Mouse (Mus musculus) megakaryocyte progenitor cell, adult 5-6 weeks (primary cell): ENCODE data around the gene Abcc4. TPM values are rescaled to one million over a fixed set of nuclear protein-coding genes. Genes with fewer than 3 reads are reported as not detected.
"Not testable (repeated sequence)": the region's sequence is repeated elsewhere in the genome, so short reads cannot be mapped to it uniquely, and the experiment has no call there.

ENCODE experiments used
- ATAC-seq: replicated peaks from 2 replicates; pipeline ENCODE4 v1.8.0; 2016; ENCODE audit warnings: mild to moderate bottlenecking, moderate TSS enrichment, inconsistent platforms; ENCODE audit not compliant: poor library complexity
- total RNA-seq, 2 experiments: library from RNA; stranded (forward) in 1 of 2; stranded (reverse) in 1 of 2; fragments of 157-497, 149-512 nt in 1 of 2; fragments of 200-1000 nt in 1 of 2; gene quantifications; 2 replicates each; pipeline versions ENCODE4 v1.2.3 to v1.2.4; 2015 to 2017

Abcc4 gene
- total RNA-seq, 2 experiments from 2014 or later, result 37.0 to 38.3 TPM

DNA sequence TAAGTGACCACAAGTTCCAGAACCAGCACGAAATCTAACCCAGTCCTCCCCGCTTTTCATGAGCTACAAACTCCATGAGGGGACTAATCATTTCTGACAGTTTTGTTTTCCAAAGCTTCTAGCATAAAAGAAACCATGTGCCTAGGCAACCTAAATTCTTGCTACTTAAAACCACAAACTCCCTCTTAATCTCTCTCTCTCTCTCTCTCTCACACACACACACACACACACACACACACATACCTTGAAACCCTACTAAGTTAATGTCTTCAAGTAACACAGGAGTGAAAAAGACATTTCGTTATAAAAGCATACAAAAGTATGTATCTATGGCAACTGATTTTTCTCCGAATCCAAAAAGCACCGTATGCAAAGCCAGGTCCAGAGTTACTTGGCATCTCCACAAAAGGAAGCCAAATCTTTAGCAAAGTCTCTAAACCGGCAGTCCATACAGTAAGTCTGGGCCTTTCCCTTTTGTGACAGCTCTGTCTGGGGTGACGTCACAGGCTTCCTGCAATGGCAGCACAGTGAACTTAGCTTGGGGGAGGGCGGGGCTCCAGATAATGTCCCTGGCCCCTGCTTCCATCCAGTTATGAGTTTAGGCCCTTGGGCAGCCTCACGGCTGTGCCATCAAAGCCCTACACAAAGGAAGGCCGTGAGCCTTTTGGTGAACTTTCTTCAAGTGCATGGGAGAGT, 23.5 kb downstream of the Abcc4 start:
- ATAC-seq, result peak; percentile 51

DNA sequence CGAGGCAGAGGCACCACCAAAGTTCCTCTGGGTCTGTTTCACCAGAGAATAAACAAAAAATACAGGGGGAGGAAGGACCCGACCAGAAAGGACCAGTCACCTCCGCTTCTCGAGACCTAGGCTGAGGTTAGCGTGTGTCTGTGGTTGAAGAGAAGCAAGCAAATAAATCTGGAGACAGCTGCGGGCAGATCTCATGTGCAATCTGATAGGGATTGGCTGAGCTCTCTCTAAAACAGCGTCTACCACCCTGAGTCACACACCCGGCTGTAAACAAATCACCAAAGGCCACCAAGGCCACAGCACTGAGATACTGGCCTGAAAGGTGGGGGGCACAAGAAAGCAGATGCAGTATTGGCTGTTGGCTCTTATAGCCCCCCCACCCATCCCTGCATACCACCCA, 24.9 kb downstream of the Abcc4 start:
- no peak for ATAC-seq

DNA sequence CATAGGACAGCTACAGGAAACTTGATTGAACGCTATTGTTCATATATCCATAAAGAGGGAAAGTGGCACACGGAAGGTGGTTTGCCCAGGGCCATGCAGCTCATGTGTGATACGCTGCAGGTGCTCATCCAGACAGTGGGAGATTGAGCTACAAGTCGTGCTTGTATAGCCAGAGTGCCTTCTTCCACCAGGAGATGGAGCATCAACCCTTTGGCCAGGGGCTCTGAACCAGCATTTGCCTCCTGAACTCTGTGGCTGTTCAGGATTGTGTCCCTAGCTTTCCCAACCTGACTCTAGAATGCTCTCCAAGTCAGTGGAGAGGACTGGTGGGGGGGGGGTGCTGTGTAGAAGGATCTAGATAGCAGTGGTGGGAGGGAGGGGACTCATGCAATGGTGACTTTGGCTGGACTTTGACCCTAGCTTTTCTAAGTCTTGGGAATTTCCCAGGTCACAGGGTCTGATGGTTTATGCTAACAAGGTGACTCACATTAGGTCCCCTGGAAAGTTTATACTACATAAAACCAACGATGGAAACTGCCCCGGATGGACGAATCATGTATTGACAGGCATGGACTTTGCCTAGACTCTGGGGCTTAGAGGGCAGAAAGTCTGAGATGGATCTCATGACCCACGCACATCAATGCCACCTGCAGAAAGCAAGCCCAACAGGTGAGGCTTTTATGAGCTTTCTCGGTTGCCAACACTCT, 27.6 kb downstream of the Abcc4 start:
- ATAC-seq, result no peak

DNA sequence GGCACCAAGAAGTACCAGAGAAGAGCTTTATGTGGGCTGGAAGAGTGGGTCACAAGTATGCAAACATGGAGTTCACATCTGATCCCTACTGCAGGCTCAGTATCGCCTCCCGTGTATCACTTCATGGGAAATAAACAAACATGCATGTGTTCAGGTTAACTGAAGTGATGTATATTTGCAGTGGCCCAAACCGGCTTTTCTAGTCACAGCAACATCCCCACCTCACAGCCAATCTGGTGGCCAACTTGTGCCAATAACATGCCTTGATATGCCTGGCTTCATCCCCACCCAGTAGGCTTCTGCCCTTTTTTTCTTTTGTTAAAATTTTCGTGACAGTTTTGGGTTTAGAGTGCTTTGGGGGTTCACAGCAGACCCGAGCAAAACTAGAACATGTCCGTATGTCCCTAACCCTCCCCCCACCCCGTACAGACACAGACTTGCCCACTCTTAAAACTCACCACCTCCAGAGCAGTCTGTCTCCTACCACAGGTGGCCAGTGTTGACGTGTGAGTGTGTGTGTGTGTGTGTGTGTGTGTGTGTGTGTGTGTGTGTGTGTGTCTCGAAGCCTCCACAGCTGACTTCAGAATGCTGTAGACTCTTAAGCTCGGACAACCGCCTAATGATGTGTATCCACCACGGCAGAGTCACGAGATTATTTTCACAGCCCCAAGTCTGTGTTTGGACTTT, 29.6 kb downstream of the Abcc4 start:
- ATAC-seq, result no peak

DNA sequence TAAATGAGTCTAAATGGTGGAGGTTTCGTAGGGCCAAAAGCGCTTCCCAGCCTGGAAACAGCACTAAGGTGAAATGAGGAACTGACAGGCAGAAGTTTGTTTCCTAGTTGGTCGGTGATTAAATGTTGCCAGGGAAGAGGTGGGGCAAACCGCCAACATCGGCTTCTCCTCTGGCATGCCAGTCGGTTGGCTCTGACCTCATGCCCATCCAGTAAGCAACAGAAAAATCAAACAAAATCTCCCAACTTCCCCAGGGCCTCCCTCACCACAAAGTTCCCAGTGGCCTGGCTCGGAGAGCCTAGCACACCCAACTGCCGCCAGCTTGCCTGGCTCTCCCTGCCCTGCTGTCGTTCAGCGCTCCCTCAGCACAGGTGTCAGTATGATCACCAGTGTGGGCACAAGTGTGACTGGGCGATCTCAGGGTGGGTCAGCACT, 31.3 kb downstream of the Abcc4 start:
- ATAC-seq, result peak; percentile 83

DNA sequence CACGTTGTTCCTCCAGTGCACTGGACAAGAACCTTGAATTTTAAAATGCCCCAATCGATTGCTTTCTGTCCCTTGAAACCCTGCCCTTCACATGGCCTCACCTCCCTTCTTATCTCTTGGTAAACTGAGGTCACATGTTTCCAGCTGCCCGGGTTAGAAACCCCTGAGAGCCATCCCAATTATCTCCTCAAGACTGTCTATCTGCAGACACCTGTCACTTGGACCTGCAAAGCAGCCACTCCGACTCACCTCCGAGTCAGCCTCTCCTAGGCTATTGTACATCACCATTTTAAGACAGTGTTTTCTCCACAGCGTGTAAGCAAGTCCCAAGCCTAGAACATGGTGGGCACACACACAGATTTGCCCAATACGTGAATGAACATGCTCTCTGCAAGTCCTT, 31.8 kb downstream of the Abcc4 start:
- ATAC-seq, result no peak

DNA sequence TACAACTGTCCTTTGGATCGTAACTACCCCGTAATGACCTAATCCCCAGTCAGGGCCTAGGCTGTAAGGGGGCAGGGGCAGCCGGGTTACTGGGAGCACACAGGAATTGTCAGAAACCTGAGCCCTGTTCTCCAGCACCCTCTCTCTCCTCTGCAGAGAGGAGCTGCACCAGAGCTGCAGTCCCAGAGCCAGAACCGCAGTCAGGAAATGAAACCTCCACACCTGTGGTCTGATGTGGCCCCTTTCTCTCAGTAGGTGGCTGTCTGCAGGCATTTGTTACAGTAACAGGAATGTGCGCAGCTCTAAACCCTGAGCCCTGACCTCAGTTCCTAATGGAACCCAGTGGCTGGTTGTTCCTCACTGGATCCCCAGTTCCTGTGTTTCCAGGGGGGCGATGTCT, 32.5 kb downstream of the Abcc4 start:
- peak; percentile 10; the same call in 1 of the 2 replicates for ATAC-seq

DNA sequence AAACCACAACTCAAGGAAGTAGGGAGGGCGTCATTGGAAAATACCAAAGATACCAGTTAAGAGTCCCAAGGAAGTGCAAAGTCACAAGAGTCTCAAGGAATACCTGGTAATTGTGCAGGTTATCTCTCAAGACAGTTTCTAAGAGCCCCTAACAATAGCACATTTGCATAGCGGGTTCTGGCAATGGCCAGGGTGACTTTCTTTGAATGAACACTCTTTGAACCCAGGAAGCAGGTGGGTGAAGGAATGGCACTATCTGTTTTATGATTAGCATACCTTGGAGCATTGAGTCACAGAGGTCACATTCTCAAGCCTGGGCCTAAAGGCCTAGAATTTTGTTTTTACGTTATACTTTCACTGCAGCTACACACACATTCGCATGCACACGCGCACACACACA, 33.1 kb downstream of the Abcc4 start:
- not testable (repeated sequence) for ATAC-seq

DNA sequence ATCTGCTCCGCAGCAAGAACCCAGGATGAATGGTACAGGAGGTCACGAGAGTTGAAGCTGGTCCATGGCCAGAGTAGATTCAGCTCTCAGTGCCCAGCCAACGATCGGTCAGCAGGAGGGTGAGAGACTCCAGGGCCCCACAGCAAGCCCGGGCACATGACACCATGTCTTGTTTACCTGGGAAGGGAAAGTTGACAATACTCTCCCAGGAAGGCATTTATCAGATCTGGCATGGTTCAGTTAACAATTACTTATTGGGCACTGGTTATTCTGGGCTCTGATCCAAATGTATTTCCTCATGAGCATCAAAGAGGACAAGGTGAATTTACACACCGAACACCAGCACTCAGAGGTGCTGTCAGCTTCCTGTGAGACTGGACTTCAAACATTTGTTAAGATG, 38.5 kb downstream of the Abcc4 start:
- no peak for ATAC-seq

DNA sequence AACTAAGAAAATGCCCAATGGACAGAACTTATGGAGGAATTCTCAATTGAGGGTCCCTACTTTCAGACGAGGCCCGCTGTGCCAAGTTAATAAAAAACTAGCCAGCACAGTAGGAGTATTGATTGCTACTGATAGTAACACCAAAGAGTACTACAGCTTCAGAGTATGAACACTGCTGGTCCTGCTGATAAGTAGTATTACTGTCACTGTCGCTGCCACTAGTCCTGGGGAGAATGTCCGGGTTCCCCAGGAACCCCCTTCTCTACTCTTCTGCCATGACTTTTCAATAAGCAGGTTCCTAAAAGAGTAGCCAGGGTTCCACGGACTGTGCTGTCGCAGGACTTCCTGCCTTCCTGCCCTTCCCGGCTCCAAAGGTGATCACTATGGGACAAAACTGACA, 41.4 kb downstream of the Abcc4 start:
- ATAC-seq, result 0 out of 2 replicates have a peak, but pooled peaks have one; percentile 10

DNA sequence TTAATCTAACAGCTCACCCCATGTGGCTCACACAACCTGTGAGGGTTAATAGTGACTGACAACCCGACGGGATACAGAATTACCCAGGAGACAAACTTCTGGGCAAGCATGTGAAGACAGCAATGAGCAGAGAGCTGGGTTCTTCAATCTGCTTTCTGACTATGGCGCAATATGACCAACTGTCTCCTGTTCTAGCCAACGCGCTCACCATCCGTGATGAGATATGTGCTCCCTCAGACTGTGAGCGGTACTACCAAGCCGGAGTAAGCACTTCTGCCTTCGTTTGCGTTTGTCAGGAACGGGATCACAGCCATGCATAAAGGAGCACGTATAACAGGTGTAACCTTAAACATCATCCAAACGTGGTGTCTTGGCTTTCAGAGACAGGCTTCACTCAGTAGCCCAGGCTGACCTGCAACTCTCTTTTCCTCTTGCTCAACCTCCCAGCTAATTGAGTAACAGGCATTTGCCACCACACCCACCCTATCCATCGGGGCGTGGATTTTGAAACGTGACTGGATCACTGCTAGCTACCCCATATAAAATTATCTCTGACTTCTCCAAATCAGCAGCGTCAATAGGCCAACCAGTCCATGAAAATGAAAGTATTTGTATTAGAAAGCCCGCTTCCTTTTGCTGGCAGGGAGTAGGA, 43.3 kb downstream of the Abcc4 start:
- peak; percentile 66 for ATAC-seq

DNA sequence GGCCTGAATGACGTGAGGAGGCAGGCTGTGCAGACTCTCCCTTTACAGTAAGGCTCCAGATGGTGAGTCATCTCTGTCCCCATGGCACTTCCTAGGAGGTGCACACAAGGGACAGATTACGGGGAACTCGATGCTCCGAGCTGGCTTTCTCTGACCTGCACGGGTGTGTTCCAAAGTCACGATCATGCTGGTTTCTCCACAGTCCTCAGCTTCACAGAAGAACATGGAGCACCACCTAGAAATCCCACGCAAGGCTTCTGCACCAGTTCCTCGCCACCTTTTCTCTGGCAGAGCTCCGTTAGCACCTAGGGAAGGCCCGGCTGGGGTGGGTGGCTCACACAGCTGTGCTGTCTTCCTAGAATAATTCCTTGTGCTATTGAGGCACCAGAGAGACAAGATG, 43.9 kb downstream of the Abcc4 start:
- ATAC-seq, result peak; percentile 16

DNA sequence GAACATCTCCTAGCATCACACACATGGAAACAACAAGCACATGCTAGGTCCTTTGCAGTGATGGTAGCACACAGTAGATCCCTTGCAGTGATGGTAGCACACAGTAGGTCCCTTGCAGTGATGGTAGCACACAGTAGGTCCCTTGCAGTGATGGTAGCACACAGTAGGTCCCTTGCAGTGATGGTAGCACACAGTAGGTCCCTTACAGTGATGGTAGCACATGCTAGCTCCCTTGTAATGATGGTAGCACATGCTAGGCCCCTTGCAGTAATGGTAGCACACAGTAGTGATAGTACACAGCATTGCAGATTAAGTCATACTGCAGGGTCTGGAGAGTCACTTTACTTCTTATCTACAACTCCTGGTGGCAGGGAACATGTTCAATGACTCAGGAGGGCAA, 46.8 kb downstream of the Abcc4 start:
- peak; percentile 17 for ATAC-seq

DNA sequence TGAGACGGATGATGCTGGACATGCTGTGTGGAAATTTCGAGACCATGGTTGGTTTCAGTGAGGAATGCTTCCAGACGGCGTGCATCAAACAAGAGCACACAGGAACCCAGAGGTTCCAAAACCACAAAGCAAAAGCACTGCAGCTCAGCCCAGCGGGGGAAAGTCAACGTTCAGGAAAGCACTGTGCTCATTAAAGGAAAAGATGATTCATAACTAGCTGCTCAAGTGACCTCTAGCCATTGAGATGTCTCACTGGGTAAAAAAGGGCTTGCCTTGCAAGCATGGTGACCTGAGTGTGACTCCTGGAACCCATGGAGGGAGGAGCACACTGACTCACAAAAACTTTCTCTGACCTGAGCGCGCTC, 47.7 kb downstream of the Abcc4 start:
- peak; percentile 19 for ATAC-seq

DNA sequence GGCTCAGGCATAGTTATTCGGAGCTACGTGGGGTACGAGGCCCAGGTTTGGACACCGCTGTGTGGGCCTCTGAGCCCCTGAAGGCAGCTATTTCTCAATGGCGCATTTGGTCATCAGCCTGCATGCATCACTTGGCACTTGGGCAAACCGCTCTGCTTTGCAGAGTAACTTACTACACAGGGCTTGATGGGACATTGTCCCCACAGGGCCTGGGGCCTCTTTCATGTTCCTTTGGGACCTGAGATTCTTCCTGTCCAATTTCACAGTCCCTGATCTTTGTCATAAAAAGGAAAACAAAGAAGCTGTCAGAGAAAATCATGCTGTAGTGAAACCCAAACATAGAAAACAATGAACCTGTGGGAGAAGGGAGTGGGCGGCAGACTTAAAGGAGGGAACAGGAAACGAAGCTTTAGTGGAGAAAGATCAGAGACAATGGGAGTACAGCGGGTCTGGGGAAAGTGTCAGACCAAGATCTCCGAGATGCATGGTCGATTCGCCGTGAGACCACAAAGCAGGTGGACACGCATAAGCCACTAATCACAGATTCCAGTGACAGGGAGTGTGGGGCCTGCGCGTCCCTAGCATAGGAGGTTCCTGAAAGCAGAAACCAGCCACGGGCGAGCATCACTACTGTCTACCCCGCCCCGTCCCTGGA, 48.2 kb downstream of the Abcc4 start:
- ATAC-seq, result peak; percentile 10; the same call in 1 of the 2 replicates

DNA sequence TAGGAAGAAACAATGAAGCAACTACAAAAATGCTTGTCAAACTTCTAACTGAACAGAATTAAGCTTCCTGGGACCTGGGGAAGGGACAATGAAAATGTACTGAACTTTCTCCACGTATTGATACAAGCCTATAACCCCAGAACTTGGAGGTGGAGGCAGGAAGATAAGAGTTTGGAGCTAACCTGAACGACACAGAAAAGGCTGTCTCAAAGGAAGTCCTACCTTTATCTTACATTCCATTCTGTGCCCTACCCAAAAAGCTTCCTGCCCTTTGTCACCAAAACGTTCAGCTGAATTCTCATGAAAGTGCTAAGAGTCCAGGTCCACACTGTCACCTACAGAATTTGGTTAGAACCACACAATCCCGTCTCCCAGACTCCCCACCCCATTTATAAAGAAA, 48.8 kb downstream of the Abcc4 start:
- peak; percentile 36 for ATAC-seq

DNA sequence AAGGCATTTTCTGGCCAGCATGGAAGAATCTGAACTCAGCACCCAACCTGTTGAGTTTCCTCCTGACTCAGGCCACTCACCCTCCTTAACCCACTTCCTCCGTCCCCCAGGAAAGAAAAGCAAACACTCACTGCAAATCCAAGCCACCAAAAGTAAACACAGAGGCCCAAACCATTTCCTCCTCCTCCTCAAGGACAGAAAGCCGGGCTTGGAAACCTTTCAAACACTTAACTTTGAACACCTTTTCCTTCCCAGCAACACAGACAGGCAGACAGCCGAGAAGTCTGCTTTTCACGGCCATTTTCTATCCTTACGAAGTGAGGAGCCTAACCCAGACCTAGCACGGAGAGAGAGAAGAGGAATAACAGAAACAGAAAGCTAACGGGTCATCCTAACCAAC, 50.0 kb downstream of the Abcc4 start:
- no peak for ATAC-seq

DNA sequence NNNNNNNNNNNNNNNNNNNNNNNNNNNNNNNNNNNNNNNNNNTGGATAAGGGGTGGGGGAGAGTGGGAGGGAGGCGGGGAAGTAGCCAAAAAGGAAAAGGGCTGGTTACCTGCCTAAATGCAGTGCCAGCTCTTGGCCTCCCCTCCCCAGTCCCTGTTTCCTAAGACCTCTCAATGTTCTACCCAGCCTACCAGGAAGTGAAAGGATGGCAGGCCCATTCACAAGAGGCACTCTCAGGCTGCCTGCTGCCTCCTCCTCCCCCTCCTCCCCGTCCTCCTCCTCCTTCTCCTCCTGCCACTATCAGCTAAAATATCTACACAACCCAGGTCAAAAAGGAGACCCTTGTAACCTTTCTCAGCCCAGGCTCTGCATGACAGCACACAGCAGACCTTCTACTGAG, 51.1 kb downstream of the Abcc4 start:
- ATAC-seq, result 0 out of 2 replicates have a peak, but pooled peaks have one; percentile 19

DNA sequence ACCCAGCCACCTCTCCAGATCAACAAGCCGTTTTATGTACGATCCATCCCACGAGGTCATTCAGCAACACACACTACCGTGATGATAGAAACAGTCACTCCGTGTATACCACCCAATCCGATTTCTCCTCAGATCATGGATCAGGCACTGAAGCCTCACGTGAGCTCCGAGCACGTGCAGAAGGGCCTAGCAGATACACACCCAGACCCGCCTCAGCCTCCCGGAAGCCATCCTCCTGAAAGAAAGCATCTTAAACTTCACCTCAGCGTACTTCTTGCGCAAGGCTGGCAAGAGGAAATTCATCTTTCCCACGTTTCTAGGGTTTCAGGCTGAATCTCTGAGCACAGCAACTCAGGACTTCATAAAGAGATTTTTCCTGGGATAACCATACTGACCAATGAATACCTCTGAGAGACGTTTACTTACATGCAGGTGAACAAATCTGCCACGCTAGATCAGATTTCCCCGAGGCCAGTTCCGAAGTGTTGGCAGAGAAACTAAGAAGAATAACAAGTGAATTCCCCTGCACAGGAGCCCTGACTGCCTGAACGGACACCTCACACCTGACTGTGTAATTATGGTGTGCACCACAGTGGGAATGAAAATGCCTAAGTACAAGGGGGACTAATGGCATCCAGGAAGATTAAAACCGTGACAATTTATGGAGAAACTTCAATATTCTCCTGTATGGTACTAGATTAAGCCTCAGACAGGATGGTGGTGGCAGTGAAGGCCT, 54.1 kb downstream of the Abcc4 start:
- ATAC-seq, result no peak

DNA sequence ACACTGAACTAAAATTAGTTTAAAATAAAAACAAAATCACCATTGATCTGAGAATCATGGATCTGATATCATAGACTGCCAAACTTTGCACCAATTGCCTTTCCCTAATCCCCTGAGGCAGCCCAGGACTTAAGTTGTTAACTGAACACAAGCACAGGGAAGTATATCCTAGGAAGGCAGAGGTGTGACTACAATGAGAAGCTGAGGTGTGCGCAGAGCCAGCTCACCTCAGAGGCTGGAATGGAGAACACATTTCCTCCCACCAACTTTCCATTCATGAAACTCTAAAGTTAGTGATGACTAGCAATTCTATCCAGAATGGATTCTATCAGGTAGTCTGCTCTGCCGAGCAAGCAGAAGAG, 56.1 kb downstream of the Abcc4 start:
- ATAC-seq, result peak; percentile 28
